Mouse (Mus musculus): Measurements from ENCODE around the gene Glmp. TPM values are rescaled to one million over a fixed set of nuclear protein-coding genes. Genes with fewer than 3 reads are reported as not detected.
"Not testable (repeated sequence)": the region's sequence is repeated elsewhere in the genome, so short reads cannot be mapped to it uniquely, and the experiment has no call there.

Glmp gene
- total RNA-seq, 2 experiments from 2014 or later, result 87.9 to 88.4 TPM

DNA sequence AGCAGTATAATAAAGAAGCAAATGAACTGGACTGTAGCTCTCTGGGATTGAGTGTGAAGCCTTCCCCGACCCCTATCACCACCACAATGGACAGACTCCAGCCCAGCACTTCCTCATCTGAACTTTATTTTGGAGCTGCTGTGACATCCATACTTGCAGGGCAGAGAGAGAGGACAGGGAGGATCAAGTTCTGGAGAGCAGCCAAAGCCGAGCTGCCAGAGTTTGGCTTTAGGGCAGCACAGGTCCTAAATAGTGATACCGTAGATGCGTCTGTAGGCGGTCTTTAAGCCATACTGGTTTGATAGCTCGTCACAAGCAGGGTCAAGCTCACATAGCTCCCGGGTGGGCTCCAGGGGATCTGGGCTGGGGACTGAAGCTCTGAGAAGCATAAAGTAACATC is 43.7 kb downstream of the Glmp start:
- intact Hi-C loops (cut with DNase I); DNase-seq: not testable (repeated sequence)

- DNase-seq; intact Hi-C loops (cut with DNase I): not testable (repeated sequence)
Observed at GRCm38 (mm10) chr3:88372643-88373042, 47.8 kb downstream of the Glmp start, which contains the start of gene Bglap3. Bglap3 (minus strand) TSS chr3:88372743.

DNA sequence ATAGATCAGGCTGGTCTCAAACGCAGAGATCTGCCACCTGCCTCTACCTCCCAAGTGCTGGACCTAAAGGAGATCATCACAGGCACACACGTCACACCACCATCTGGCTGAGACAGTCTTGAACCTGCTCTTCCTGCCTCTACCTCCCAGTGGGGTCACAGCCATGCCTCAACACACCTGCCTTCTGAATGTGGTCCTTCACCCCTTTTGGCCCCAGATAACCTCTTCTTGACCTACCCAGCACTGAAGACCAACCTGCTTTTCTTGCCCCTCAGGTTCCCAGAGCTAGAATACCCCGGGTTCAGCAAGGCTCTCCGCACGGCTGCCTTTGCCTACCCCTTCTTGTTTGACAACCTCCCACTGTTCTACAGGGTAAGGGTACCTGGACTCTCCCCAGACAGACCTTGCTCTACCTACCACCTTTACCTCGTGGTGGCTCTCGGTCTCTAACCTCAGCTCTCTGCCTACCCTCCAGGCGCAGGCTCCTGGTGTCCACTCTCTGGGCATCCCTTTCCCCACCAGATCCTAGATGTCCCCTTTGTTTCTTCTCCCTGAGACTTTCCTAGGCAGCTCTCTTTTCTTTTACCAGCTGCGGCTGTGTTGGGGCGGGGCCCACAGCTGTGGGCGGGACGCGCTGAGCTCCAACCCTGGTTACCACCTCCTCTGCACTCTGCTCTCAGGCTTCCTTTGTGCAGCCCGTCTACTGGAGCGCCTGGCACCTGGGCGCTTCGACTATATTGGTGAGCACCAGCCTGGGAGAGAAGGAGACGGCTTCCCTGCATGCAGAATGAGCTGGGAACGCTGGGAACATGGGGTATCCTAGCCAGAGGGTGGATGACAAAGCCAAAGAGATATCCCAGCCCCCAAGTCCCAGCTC is 51.2 kb downstream of the Glmp start:
- DNase-seq; intact Hi-C loops (cut with DNase I): not testable (repeated sequence)

- DNase-seq; intact Hi-C loops (cut with DNase I): not testable (repeated sequence)
Observed at GRCm38 (mm10) chr3:88376644-88377043, 51.8 kb downstream of the Glmp start.

- intact Hi-C loops (cut with DNase I); DNase-seq: not testable (repeated sequence)
Observed at GRCm38 (mm10) chr3:88378599-88378998, 53.8 kb downstream of the Glmp start, which contains the start of gene Bglap2. Bglap2 (minus strand) TSS chr3:88378699.

Other genes starting within 250 kb of the Glmp start
- gene Ttc24, start 246.7 kb upstream of the Glmp start, total RNA-seq (2021), result not detected
- gene Iqgap3, start 243.1 kb upstream of the Glmp start, total RNA-seq (2021), result under 1 TPM; 0.76 to 0.94 TPM
- 100 to 1,000 TPM; 123 to 138 TPM for gene Mef2d, start 182.7 kb upstream of the Glmp start, total RNA-seq (2021)
- gene Rhbg, start 70.3 kb upstream of the Glmp start, total RNA-seq (2021), result not detected
- under 1 TPM; 0.33 to 0.43 TPM for gene Gm38392, start 37.8 kb upstream of the Glmp start, total RNA-seq (2021)
- gene Tsacc, start 28.0 kb upstream of the Glmp start, total RNA-seq (2021), result 1 to 10 TPM; 5.2 to 6.8 TPM
- gene Cct3, start 27.9 kb upstream of the Glmp start, total RNA-seq (2021), result 100 to 1,000 TPM; 164 to 174 TPM
- gene Tmem79, start 11.1 kb downstream of the Glmp start, total RNA-seq (2021), result 1 to 10 TPM; 1.1 to 2.1 TPM
- 10 to 100 TPM; 38.7 to 42.7 TPM for gene Smg5, start 11.2 kb downstream of the Glmp start, total RNA-seq (2021)
- gene Paqr6, start 39.6 kb downstream of the Glmp start, total RNA-seq (2021), result 1 to 10 TPM in 1 of 2 experiments, under 1 TPM in 1; 0.46 to 1.2 TPM
- gene Bglap3, start 47.7 kb downstream of the Glmp start, total RNA-seq (2021), result not detected
- gene Bglap2, start 53.7 kb downstream of the Glmp start, total RNA-seq (2021), result not detected
- not detected for gene Bglap, start 59.4 kb downstream of the Glmp start, total RNA-seq (2021)
- gene Pmf1, start 85.3 kb downstream of the Glmp start, total RNA-seq (2021), result 10 to 100 TPM; 14.5 to 18.3 TPM
- gene Slc25a44, start 100.1 kb downstream of the Glmp start, total RNA-seq (2021), result 10 to 100 TPM; 11.6 to 15.6 TPM
- gene Sema4a, start 136.2 kb downstream of the Glmp start, total RNA-seq (2021), result 1 to 10 TPM; 3.1 to 3.6 TPM
- 100 to 1,000 TPM; 121 to 130 TPM for gene Lmna, start 184.9 kb downstream of the Glmp start, total RNA-seq (2021)
- gene Mex3a, start 207.4 kb downstream of the Glmp start, total RNA-seq (2021), result under 1 TPM; 0.22 to 0.58 TPM
- gene Rab25, start 223.3 kb downstream of the Glmp start, total RNA-seq (2021), result not detected
- gene Lamtor2, start 228.1 kb downstream of the Glmp start, total RNA-seq (2021), result 10 to 100 TPM; 94.6 to 99.1 TPM
- 10 to 100 TPM; 65.0 to 75.6 TPM for gene Ubqln4, start 228.7 kb downstream of the Glmp start, total RNA-seq (2021)

Data from heart, postnatal 36 days (tissue).